Mouse (Mus musculus) heart, postnatal 0 days (tissue): ENCODE results near the gene Fxyd3.

ENCODE experiments used
- CTCF ChIP-seq: IDR thresholded peaks from 2 replicates; pipeline ENCODE4 v1.5.1; 2016; ENCODE audit warnings: antibody characterized with exemption, control low read depth, low read depth
- EP300 ChIP-seq: IDR thresholded peaks from 2 replicates; pipeline ENCODE4 v1.6.1; 2016; ENCODE audit warnings: antibody characterized with exemption, low read depth

DNA sequence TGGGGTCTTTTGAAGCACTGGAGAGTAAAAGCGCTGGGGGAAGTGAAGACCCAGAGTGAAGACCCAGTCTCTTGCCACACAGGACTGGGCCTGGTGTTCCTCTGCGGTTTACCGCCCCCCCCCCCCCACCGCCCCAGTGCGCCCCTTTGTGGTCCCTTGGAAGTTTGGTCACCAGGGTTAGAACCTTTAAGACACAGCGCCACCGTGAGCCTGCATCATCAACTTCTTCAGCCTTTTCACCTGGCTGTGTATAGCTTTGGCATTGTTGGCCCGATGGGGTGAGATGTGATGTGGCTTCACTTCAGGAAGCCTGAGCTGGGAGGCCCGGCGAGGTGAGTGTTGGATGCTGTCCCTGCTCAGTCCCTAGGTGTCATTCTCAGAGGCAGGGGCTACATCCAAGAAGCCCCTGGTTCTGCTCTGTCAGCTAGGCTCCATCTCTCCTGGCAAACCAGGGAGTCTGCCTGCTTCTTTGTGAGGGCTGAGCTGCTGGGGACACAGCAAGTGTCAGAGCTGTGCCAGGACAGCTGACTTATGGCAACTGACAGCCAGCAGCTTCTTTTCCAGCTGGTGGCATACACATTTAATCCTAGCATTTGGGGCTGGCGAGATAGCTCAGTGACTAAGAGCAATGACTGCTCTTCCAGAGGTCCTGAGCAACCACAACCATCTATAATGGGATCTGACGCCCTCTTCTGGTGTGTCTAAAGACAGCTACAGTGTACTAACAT lies 18.4 kb upstream of the Fxyd3 start:
- no peak for TF ChIP-seq CTCF
- TF ChIP-seq EP300 = no peak
